Mouse (Mus musculus) testis, adult 2 months (tissue): ENCODE measurements at regions not wholly inside any gene's neighbourhood (a gene's known extent, or its start where the extent isn't known, plus 50 kb on each side); places are given as distances from the start of the nearest gene placed in this dataset.

Source experiments
- CTCF ChIP-seq: fragments of 200-500 bp; IDR thresholded peaks from 2 replicates; pipeline ENCODE4 v1.5.1; 2012; ENCODE audit warnings: low read depth, mild to moderate bottlenecking, inconsistent platforms, low read length, moderate library complexity; ENCODE audit not compliant: control insufficient read depth, insufficient read depth, insufficient replicate concordance
- POLR2A ChIP-seq: fragments of 200-500 bp; IDR thresholded peaks from 2 replicates; pipeline ENCODE4 v1.6.1; 2012; ENCODE audit warnings: low read depth, mild to moderate bottlenecking, inconsistent platforms, low read length, moderate library complexity; ENCODE audit not compliant: control insufficient read depth

GRCm38 (mm10) chr10:42086691-42087090 is 68.4 kb upstream of the Armc2 start:
- TF ChIP-seq POLR2A (no peak), CTCF (no peak)
